Mouse (Mus musculus) mouse embryonic stem cell (cell line): ENCODE results near the gene Wdr48.

Experiments used
- in situ Hi-C, 2 experiments: fragments of 300-500 bp; cut with MboI; formaldehyde crosslinking; loops; 1 replicate in 1 of 2; 3 replicates in 1 of 2; pipeline ENCODE4 v1.14.3; 2019 to 2020; ENCODE audit warnings: low sequenced_read_pairs in 2 of 2, low pct_unique_long_range_greater_than_20kb in 1 of 2, mixed read lengths in 1 of 2; ENCODE audit not compliant: unreplicated experiment in 1 of 2

Gene Wdr48

DNA sequence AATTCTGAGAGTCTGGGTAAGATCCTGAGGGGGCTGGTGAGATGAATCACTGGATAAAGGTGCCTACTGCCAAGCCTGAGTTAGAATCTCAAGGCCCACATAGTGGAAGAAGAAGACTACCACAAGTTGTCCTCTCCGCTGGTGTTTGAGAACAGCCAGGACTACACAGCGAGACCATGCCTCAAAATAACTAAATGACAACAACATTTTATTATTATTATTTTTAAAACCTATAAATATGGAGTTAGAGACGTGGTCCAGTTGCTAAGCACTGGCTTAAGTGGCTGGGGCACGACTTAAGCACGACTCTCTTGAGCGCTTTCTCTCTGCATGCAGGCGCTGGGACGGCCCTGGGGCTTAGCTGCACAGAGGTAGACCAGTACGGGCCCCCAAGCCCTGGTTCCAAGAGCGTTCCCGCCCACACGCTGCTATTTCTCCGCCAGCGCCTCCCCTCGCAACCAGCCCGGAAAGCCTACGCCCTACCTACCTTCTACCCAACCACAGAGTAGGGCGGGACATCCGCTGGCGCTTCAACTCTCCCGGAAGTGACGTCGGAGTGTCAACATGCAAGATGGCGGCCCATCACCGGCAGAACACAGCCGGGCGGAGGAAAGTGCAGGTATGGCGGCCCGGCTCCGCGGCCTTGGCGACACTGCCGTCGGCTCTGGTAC is at the start of gene Wdr48:
Gene Wdr48 (plus strand): TSS at position 540 of the 671 bp plus-strand sequence.
- in situ Hi-C loops, result loop anchor here in 1 of 2 experiments (10.0 kb wide), 1 partner anchor 60 kb away; no protein-coding TSS in a partner anchor

DNA sequence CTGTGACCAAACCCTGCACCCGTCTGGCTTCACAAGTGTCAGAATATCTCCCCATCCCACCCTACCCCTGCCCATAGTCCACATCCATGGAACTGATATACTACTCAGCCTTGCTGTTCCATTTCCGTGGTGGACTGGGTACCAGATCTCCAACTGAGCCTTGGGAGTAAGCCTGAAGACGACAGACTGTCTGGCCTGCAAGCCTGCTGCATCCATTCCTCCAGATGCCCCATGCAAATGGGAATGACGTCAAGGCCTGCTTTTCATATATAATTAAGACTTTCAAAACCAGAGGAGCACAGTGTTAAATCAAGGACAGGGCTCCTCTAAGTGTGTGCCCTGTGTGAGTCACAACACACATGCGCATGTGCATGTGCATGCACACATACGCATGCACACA is 47.5 kb upstream of the Wdr48 start:
- in situ Hi-C loops, result no loop called here

DNA sequence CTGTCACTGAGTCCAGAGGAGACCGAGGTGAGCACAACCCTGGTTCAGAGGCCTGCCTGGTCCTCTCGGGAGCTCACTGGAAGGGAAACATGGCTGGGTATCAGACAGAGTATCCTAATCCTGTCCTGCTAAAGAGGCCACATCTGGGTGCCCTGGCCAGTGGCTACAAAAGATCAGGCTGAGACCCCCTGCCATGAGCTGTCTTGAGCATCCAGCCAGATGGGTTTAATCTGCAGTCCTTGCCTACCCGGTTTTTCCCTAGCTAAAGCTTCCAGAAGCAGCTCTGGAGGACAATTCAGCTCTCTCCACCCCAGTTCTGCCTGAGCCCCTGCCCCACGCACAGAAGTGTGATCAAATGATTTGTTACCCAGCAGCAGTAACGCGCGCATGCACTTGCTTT is 46.0 kb upstream of the Wdr48 start:
- in situ Hi-C loops, result no loop called here

DNA sequence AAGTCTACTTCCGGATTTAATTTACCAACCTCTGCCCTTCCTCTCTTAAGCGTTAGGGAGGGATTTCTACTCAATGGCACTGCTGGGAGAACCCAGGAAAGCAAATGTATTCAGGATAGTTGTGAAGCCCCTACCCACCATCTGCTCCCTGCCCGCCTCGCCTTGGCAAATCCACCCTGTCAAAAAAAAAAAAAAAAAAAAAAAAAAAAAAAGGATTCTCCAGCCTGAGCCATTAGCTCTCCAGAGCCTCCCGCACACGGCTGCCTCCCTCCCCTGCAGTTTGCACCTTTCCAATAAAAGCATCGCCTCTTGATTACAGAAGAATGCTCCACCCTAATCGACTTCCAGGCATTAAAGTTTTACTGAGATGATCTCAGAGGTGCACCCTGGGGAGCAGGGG is 45.5 kb upstream of the Wdr48 start:
- in situ Hi-C loops, result no loop called here

DNA sequence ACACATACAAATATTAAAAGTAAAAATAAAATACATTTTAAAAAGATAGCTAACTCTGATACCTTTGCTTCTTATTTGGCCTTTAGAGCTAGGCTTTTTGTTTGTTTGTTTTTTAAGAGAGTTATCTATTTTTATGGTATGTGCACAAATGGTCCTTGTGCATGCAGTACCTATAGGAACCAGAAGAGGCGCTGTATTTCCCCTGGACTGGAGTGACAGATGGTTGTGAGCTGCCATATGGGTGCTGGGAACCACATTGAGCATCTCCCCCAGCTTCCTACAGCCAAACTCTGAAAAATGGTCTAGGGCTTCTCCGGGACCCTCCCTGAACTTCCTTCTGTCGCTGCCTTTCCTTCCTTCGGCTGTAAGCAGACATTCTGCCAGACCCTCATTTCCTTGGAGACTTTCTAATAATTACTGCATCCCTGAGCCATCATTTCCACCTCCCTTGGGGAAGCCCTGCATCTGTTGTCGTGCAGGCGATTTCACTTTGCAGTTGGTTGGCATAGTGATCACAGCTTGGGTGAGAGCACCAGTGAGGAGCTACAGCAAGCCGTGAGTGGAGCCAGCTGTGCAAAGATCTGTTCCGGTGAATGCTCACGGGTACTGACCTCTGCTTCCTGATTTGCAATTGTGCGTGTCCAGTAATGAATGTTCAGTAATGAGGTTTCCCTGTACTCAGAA is 42.2 kb upstream of the Wdr48 start:
- in situ Hi-C loops, result no loop called here

DNA sequence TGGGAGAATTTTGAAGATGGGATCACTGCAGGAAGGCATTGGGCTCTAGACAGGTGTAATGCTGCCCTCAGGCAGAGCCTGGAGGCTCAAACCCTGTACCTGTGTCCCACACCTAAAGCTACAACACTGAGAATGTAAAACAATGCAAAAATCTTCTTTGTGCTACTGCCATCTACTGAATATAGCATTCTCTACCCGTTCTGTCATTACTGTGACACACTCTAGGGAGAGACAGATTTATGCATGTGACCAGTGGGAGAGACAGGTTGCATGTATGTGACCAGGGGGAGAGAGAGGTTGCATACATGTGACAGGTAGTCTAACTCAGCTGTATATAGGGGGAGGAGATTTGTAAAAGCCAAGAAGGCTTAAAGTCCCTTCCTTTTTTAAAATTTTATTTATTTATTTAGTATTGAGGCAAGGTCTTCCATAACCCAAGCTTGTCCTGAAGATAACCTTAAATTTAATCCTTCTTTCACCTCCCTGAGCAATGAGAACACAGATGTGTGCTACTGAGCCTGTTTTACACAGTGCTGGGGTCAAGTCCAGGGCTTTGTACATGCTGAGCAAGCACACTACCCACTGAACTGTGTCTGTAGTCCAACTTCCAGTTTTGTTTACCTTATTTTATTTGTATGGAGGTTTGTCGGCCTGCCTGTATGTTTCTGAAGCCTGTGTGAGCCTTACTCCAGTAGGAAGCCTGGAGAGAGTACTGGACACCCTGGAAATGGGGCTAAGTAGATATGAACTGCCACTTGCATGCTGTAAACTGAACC is 41.4 kb upstream of the Wdr48 start:
- in situ Hi-C loops, result no loop called here

DNA sequence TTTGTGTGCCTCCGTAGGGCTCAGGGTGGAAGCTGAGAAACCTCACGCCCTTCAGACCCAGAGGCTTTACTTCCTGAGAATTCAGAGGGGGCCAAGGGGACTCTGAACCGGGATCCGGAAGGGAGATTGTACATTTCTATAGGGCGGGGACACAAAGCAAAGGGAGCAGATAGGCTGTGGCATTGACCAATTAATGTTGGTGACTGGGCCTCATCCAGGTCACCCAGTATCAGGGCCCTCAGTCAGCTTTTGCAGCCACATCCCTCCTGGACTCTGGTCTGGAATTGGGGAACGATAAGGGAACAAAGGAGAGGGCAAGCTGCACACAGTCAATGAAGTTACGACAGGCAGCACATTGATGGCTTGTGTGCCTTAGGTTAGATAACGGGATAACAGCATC is 40.5 kb upstream of the Wdr48 start:
- in situ Hi-C loops, result no loop called here

DNA sequence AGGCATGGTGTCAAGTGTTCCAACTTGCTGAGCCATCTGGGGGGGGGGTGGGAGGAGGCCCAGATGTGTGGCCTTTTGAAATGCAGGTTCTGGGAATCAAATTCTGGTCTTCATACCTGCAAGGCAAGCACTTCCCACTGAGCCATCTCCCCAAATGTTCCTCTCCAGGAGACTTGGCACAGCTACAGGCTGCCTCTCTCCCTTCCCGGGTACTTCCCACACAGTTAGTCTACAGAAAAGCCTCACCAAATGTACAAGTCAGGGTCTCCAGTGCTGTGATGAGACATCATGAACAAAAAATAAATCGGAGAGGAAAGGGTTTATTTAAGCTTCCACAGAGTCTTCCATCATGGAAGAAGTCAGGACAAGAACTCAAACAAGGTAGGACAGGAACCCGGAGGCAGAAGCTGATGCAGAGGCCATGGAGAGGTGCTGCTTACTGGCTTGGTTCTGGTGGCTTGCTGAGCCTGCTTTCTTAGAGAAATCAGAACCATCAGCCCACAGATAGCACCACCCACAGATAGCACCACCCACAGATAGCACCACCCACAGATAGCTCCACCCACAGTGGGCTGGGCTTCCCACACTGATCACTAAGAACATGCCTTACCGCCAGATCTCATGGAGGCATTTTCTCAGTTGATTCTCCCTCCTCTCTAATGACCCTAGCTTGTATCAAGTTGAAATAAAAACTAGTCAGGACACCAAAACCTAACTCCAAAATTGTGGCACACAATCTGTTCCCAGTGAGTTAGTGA is 7.4 kb upstream of the Wdr48 start:
- in situ Hi-C loops, result loop anchor here in 1 of 2 experiments (10.0 kb wide), 1 partner anchor 53 kb away; no protein-coding TSS in a partner anchor

DNA sequence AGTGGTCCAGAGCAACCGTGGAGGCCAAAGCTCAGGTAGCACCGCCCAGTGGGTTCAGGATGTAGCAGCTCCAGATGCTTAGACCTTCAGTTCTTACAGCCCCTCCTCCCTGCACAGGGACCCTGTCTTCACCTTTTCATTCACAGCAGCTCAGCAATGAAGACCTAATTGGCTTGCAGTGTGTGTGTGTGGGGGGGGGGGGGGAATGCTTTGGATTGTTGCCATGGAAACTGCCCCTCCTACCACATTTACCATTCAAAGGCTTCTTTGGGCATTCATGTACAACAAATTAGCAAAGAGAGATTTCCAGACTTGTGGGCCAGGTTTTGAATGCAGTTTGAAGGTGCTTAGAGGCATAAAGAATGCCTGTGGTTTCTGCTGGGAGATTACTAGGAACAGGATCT is 5.8 kb upstream of the Wdr48 start:
- in situ Hi-C loops, result loop anchor here in 1 of 2 experiments (10.0 kb wide), 1 partner anchor 54 kb away; no protein-coding TSS in a partner anchor

DNA sequence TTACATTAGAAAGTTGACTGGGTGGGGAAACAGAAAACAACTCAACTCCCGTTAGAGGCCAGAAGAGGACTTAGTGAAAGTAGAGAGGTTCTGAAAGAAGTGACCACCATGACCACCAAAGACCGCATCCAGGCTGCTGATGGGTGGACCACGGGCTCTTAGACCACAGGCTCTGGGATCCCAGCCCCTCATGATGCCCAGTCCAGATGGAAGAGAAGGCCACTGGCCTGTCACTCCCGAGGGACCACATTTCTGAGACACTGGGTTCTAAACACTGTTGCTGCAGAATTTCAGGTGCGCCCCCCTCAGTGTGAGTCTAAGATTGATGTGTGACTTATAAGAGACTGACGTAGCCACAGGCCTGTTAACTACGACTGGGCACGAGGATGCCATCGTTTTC is 5.2 kb upstream of the Wdr48 start:
- in situ Hi-C loops, result loop anchor here in 1 of 2 experiments (10.0 kb wide), 1 partner anchor 55 kb away; no protein-coding TSS in a partner anchor

DNA sequence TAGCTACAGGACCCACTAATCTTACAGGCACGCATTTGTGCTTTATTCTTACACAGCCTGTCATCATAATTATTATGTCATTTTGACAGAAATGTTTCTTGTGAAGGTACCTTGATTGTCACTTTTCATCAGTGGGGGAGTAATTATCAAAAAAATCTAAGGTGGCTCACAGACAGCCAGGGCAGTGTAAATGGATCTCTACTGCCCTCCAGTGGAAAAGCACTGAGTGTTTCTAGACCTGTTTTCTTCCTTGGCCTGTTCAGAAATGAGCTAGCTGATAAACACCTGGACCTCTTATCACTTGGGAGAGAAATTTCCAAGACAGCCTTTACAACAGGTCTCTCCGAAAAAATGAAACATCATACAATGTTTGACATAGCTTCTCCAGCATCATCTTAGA is 4.0 kb upstream of the Wdr48 start:
- in situ Hi-C loops, result loop anchor here in 1 of 2 experiments (10.0 kb wide), 1 partner anchor 56 kb away; no protein-coding TSS in a partner anchor

DNA sequence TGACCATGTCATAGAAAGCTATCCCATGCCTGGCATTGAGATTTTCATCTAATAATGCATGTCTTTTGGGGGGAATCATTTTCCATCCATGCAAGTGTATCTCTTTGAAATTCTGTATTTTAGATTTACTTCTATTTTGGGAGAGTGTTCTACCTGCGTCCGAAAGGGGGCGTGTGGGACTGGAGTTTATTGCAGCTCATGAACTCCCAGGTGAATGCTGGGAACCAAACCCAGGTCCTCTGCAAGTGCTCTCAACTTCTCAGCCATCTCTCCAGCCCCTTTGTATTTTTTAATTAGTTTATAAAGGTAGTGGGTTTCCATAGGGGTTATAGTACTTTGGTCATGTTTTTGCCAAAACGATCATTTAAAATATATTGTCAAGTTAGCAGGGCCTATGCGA is 797 bp upstream of the Wdr48 start:
- in situ Hi-C loops, result loop anchor here in 1 of 2 experiments (10.0 kb wide), 1 partner anchor 59 kb away; no protein-coding TSS in a partner anchor

DNA sequence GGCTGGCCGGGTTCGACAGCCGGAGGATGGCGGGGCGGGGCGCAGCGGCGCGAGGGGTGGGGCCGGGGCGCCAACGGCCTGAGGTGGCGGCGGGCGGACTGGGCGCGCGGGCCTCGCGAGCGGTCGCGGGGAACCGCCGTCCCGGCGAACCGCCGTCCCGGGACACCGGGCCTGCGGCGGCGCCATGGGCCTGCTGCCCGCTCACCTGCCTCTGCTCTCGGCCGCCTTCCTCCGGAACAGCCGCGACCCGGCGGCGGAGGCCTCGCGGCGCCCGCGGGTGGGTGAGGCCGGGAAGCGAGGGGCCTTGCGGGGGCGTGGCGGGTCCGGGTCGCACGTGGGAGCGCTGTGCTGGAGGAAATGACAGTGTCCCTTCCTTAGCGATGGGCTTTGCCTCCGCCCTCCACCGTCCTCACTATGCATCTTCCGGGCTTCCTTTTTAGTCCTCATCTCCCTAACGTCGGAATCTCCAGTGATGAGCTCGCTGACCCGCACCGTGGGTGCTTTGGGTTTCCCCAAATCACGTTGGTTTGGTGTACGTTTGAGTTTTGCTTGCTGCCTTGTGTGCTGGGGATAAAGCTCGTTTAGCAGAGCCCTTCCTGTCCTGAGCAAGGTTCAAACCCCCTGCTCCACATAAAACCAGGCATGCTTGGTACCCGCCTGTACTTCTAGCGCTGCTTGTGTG is 503 bp downstream of the Wdr48 start:
- in situ Hi-C loops, result loop anchor here in 1 of 2 experiments (10.0 kb wide), 1 partner anchor 60 kb away; no protein-coding TSS in a partner anchor

DNA sequence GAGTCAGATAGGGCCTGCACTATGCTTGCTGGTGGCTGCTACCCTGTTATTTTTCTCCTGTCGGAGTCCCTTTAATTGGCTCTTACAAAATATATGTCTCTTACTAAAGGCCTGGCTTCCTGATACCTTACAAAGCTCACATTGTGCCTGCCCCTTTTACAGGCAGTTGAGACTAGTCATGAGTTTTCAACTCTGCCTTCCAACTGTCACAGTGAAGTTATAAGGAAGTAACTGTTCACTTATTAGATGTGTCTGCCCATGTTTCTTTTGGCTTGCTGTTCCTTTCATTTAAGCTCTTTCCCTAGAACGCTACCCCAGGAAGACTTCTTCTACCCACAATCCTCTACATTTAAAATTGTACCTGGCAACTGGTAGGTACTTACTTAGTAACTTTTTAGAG is 4.8 kb downstream of the Wdr48 start:
- in situ Hi-C loops, result loop anchor here in 1 of 2 experiments (10.0 kb wide), 1 partner anchor 65 kb away; no protein-coding TSS in a partner anchor

DNA sequence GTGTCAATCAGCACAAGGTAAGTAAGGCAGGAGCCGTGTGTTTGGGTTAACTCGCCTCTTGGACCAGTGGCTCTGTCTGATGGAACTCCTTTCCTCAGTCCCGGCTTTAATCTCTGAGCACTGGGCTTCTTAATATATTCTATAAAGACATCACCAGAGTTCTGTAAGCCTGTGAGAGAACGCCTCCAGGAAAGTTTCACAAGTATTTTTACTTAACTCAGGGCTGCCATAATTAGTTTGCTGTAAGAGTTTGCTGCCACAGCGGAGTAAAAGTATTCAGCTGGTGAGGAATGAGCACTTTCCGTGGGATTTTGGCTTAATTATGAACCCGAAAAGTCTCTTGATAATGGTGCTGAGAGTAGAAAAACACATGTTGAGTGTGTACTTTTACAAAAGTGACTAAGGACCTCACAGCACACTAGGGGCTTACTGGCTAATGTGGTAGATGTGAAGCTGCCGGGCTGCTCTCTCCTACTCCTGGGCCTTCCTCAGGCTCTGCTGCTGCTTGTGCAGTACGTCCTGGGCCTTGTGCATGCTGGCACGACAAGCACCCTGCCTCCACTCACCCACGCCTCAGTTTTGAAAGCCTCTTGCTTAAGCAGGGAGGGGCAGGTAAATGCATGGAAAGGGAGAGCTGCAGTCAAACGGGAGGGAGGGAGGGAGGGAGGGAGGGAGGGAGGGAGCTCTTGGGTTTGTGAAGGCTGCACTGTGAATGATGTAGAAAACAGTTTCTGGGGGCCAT is 7.9 kb downstream of the Wdr48 start:
- in situ Hi-C loops, result no loop called here

DNA sequence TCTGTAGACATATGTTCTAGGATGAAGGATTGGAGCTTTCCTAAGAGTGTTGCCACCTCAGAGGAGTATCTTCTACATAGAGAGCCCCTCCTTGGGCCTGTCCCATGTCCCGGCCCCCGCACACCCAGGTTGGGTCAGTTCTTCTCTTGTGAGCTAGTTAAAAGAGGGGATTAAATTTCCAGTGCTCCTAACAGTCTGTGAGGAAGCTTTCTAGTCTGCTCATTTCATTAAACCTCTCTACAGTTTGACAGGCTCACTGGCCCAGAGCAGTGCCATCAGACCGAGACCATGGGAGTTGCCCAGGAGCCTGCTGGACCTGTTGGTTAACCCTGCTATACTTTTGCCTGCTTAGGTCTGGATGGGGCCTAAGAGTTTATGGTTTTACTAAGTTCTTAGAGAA is 14.0 kb downstream of the Wdr48 start:
- in situ Hi-C loops, result no loop called here

DNA sequence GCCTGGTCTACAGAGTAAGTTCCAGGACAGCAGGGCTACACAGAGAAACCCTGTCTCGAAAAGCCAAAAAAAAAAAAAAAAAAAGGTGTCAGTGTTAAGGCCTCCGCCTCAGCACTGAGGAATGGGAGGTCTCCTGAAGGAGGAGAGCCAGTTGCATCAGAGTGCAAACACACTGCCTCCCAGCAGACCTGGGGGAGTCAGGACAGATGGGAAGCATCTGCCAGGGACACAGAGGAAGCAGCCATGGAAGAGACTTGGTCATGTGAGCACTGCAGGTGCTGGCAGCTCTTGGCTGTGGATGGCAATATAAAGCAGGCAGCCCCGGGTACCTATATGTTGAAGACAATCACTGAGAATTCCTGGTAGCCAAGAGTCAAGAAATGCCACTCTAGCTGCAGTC is 15.3 kb downstream of the Wdr48 start:
- in situ Hi-C loops, result no loop called here
